Mouse (Mus musculus): ENCODE measurements around the gene Nim1k.

Nim1k gene

DNA sequence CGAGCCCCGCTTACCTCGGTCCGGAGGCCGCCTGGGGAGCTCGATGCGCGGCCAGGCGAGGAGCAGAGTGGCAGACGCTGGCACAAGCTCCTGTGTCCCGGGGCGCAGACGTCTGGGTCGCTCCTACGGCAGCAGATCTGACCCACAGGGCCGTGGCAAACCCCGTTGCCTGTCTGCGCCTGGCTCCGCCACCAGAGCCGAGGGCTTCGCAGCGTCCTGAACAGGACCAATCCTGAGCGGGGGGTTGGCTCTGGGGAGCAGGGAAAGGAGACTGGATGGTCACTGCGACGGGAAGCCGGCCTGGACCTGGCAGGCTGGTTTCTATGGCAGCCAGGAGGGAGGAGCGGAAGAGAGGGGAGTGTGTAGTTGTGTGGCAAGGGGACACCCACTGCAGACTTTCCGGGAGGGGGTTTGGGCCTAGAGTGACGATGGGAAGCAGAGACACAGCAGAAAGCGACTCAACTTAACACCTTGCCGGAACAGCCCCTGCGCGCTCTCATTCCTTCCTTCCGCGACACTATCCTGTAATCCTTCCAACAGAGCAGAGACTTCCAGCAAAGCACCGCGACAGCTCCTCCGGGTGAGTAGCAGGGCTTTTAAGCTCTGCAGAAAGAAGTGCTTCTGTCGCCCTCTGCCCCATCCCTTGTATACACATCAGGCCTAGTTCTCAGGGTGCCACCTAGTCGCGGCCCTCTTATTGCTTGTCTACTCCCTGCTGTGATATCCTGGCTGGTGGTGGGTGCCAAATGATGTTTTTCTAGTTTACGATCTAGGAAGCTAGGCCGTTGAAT, at the start of gene Nim1k:
Gene Nim1k (minus strand): TSS at position 202 of the 791 bp plus-strand sequence.
- DNase-seq, result peak; percentile 80 to 87

DNA sequence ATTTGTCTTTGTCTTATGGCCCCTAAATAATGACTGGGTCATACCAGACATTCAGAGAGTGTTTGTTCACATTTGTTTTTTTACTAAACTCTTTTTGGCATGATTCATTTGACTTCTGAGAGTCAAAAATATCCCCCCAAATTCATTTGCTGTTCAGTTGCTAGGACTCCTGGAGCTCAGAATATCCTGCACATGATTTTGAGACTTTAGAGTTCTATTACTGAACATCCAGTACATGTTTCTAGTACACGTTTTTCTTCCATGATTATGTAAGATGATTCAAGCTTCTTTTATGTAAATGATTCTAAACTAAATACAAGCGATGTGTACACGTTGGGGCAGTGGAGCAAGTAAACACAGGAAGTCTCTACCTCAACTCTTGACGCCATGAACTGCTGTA, 42.0 kb upstream of the Nim1k start:
- DNase-seq, result no peak

GRCm38 (mm10) chr13:119792791-119793404, 37.2 kb upstream of the Nim1k start:
- no peak for DNase-seq

DNA sequence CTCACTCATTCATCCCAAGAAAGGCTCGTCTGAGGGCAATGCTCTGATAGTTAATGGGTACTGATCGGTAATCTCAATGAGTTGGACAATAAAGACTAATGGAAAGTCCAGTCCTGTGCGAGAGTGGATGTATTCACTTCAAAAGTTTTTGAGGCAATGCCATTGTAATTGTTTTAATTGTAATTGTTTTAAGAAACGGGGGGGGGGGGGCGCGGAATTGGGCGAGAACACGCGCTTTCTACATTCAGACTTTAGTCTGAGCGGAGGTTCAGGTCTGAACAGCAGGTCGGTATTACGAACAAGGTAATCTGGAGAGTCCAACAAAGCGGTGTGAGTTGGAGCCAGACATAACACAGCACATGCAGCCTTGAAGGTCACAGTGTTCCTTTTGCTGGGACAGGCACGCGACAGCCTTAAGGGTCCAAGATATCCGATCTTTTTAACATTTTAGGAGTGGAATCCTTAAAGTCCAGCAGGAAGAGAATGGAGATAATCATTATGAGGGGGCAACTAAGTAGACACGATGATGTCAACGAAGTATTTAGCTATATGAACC, 36.0 kb upstream of the Nim1k start:
- DNase-seq, result peak in 1 of 2 experiments; percentile 14

GRCm38 (mm10) chr13:119790761-119791579, 35.3 kb upstream of the Nim1k start, which contains the start of gene Zfp131:
Gene Zfp131 (minus strand): TSS chr13:119790889.
- DNase-seq, result peak; percentile 96 to 98

DNA sequence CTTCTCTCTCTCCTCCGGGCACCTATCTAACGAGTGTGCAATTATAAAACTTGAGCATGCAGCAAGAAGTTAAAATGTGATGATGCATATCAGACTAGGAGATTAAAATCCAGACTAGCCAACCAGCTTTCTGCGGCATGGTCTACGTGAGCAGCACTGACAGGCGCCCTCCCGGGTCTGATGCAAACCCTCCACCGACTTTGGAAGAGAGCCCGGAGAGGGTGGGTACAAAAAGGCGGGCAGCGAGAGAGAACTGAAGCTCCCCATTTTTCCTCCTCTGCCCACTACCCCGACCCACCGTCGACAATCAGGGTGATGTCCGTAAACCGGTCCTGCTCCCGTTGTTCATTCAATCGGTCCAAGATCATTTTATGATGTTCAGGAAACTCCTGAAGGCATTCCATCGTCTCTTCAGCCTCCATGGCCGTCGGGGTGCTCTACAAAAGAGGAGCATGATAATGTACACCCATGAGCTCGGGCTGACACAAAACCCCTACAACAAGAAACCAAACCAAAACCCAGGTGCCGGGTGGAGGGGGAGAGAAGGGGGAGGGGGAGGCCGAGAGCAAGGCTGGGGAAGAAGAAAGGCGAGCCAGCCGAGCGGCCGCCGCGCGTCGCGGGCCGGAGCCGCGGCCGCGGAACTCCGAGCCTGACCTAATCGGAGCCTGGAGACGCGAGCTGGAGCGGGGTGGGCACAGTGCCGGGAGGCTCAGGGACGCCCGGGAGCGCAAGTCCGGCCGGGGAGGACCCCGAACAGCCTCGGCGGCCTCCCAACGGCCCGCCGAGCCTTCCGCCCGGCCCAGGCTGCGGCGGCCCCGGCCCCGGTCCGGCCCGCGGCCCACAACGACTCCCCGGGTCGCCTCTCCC, 34.4 kb upstream of the Nim1k start:
- peak; percentile 76 to 86 for DNase-seq

DNA sequence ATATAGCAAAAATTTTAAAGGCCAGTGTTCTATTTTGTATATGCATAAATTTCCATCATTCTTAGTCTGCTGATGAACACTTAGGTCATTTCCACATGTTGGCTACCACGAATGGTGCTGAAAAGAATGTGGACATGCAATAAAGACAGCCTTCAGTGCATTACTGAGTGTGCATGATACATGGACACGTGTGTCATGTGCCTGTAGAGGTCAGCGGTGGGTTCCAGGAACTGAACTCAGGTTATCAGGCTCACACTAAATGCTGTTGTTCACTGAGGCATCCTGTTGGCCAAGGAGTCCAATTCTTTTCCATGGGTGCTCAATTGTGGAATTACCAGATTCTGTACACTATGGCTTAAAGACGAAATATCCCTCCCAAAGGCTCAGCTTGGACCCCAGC, 27.9 kb upstream of the Nim1k start:
- DNase-seq, result no peak

GRCm38 (mm10) chr13:119768541-119768940, 12.9 kb upstream of the Nim1k start:
- DNase-seq, result no peak

DNA sequence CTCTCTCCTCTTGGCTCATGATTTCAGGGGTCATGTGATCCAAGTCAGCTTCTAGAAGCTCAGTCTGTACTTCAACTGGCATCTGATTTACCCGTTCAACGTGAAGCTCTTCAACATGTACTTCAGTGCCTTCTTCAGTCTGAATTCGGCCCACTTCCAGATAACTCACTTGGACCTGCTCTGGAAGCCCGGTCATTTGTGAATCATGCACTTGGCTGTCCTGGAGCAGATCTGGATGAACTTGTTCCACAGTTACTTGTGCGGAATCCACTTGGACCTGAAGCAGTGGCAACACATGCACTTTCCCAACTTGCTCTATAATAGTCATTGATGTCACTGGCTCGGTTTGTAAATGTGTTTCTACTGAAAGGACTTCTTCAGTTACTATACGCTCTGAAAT, 10.8 kb upstream of the Nim1k start:
- DNase-seq, result no peak

DNA sequence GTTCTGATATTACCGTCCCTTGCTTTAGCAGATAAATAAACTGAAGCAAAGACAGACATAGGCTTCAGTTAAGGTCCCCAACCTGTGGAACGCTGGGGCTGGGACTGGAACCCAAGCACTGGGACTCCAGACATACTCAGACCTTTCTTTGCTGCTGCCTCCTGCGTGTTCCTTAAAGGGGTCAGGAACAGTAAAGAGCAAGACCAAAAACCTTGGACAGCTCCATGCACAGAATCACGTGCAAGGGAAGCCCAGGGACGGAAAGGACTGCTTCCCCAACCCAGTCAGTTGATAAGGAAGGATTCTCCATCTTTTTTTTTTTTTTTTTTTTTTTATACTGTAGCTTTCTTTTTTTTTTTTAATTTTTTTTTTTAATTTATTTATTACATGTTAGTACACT, 1.1 kb upstream of the Nim1k start:
- peak; percentile 30 to 41 for DNase-seq

DNA sequence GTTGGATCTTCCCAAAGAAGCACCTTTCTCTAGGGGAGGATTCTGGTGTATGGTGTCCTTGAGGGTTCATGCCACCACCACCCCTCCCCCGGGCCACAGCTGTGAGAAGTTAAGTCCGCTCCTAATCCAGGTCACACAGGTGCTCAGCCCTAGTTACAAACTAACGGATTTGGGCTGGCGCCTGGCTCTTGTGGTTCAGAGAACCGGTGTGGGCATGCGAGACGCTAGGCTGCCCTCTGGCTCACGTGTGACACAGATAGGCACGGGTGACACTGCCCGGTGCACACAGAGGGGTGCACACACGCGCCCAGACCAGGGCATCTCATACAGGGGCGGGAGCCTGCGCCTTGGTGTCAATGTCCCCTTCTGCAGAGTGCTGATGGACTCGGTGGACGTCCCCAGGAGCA, 538 bp downstream of the Nim1k start:
- peak; percentile 33 to 49 for DNase-seq

GRCm38 (mm10) chr13:119754635-119755020, 1.1 kb downstream of the Nim1k start:
- no peak for DNase-seq

DNA sequence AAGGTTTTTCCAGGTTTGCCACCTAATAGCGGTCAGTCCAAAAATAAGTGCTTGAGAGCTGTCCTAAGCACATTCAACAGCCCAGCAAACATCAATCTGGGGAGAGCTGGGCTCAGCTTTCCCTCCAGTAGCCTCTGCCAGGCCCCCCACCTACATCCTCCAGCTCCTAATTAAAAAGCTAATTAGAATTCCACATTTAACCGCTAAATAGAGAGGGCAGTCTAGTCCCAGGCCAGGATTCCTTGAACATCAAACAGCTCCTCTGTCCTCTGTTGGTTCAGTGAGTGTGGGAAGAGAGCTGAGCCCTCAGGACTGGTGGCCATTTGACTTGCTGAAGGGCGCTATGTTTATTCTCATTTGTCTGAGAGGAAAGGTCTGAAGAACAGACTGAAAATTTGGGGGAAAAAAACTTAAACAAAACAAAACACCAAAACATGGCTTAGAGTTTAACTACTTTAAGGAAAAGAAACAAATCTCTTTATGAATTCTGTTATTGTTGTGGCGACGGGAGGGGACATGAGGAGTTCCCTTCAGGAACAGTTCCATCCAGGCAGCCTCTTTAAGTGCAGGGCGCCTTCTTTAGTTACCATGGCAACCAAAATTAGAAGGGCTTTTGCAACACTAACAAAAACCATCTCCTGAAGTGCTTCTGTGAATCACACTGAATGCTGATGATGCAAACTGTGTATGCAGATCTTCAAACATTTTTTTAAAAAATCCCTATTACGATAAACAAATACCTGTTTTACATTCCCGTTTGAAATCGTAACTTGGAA, 1.6 kb downstream of the Nim1k start:
- DNase-seq, result no peak

DNA sequence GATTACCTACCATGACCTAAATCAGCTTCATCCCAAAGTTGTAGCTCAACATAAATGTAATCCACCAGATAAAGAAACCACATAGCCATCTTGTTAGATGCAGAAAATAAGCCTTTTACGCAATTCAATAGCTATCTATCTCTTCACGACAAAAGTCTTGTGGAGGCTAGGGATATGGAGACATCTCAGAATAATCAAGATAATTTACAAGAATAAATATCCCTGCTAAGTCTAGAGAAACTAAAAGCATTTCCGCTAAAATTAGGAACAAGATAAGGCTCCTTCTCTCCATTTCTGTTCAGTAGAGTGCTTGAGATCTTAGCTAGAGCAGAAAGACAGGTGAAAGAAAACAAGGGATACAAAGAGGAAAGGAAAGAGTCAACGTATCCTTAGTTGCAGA, 8.8 kb downstream of the Nim1k start:
- no peak for DNase-seq

GRCm38 (mm10) chr13:119743470-119743869, 12.2 kb downstream of the Nim1k start:
- no peak for DNase-seq

GRCm38 (mm10) chr13:119742711-119743415, 12.8 kb downstream of the Nim1k start:
- DNase-seq, result no peak

DNA sequence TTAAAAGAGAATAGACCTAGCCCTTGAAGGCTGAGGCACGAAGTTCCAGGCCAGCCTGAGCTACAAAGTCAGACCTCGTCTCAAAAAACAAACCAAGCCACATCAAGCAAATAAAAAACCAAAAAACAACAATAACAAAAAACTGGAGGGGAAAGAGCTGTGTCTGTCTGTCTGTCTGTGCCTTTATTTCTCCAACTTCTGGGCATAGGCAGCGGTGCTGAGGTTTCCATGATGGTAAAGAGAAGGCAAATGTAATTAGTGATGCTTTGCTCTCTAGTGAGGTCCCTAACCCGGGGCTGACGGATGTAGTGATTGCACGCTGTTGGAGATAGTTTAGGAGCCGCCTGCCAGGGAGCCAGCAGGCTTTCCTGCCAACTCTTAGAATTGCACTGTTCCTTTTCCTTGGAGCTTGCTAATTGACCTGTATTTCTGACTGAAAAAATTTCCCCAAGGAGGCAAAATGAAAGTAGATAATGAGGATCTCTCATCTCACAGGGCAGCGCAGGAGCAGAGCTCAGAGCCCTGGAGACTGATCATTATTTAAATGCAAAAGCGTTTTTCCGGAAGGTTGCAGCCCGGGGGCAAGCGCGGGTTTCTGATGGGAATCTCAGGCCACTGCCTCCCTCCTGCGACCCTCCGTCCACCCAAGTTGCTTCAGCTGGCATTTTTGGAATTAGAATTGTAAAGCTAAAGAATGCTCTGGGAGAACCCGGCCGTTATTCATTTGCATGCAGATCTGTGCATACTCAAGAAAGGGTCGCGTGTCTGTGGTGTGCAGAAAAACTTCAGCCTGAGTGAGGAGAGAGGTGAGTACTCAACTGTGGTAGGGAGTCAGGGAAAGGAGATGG, 14.1 kb downstream of the Nim1k start:
- DNase-seq, result peak; percentile 10 to 26

GRCm38 (mm10) chr13:119731448-119731847, 24.2 kb downstream of the Nim1k start:
- DNase-seq, result peak in 1 of 2 experiments; percentile 25

- no peak for DNase-seq
These were observed 26.3 kb downstream of the Nim1k start for GRCm38 (mm10) chr13:119729406-119729805.
